Mouse (Mus musculus): ENCODE results near the gene Olfr157. TPM values are rescaled to one million over a fixed set of nuclear protein-coding genes. Genes with fewer than 3 reads are reported as not detected.

Gene Olfr157
- not detected in 2 replicates for polyA plus RNA-seq (2015; fragmentation: Nextera tagmentation; extraction: Ambion mirVana)

GRCm38 (mm10) chr4:43840101-43840500 lies at the start of gene Olfr157:
Gene Olfr157 (minus strand): TSS chr4:43840201.

DNA sequence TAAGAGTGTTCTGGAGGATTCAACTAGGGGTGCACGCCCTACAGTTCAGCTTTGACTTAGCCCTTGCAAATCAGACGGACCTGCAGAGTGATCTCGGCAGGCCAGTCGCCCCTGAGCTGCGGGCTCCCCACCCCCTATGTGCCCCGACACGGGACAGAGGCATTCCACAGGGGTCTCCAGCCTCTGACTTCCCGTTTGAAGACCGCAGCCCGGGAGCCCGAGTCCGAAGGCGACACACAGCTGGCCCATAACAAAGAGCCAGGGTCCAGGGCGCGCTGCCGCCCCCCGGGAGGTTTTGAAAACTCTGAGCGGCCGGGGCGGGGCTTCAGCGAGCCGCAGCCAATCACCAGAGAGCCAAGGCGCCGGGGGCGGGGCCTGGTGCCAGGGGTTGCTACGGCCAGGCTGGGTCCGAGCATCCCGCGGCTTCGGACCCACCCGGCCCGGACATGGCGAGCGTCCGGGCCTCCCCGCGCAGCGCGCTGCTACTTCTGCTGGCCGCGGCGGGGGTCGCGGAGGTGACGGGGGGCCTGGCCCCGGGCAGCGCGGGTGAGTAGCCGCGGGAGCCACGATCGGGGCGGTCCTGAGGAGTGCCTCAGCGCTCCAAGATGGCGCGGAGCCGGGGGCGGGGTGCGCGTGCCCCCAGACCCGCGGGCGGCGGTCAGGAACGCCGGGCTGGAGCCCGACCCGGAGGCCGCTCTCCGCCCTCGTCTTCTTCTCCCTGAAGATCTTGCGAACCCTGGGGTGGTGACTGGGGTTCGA lies 35.3 kb upstream of the Olfr157 start, which contains the start of gene Reck:
Gene Reck, plus strand, starts transcription at position 371 of the 759 bp plus-strand sequence.

GRCm38 (mm10) chr4:43851265-43851664 lies 11.3 kb upstream of the Olfr157 start, which contains the start of gene Olfr155:
Gene Olfr155 (plus strand): TSS chr4:43851565.

GRCm38 (mm10) chr4:43823845-43824337 lies 16.1 kb downstream of the Olfr157 start, which contains the start of gene Olfr156:
Gene Olfr156 (minus strand): TSS chr4:43823895.

Other genes starting within 250 kb of the Olfr157 start
- 11.0 and 11.8 TPM in 2 replicates for gene Npr2, start 208.3 kb downstream of the Olfr157 start, polyA plus RNA-seq (2015; fragmentation: Nextera tagmentation; extraction: Ambion mirVana)
- 0.16 TPM in 1 of 2 replicates, not detected in the other for gene Spag8, start 186.6 kb downstream of the Olfr157 start, polyA plus RNA-seq (2015; fragmentation: Nextera tagmentation; extraction: Ambion mirVana)
- gene Hint2, start 183.7 kb downstream of the Olfr157 start, polyA plus RNA-seq (2015; fragmentation: Nextera tagmentation; extraction: Ambion mirVana), result 205 and 218 TPM in 2 replicates
- gene Tmem8b, start 171.2 kb downstream of the Olfr157 start, polyA plus RNA-seq (2015; fragmentation: Nextera tagmentation; extraction: Ambion mirVana), result 3.4 and 4.4 TPM in 2 replicates
- 3.3 and 4.2 TPM in 2 replicates for gene Fam221b, start 171.1 kb downstream of the Olfr157 start, polyA plus RNA-seq (2015; fragmentation: Nextera tagmentation; extraction: Ambion mirVana)
- gene Olfr70, start 139.4 kb downstream of the Olfr157 start, polyA plus RNA-seq (2015; fragmentation: Nextera tagmentation; extraction: Ambion mirVana), result not detected in 2 replicates
- not detected in 2 replicates for gene Olfr71, start 129.9 kb downstream of the Olfr157 start, polyA plus RNA-seq (2015; fragmentation: Nextera tagmentation; extraction: Ambion mirVana)
- 5.8 and 8.3 TPM in 2 replicates for gene Hrct1, start 113.0 kb downstream of the Olfr157 start, polyA plus RNA-seq (2015; fragmentation: Nextera tagmentation; extraction: Ambion mirVana)
- gene Spaar, start 110.2 kb downstream of the Olfr157 start, polyA plus RNA-seq (2015; fragmentation: Nextera tagmentation; extraction: Ambion mirVana), result 1.2 and 1.4 TPM in 2 replicates
- gene Olfr159, start 69.2 kb downstream of the Olfr157 start, polyA plus RNA-seq (2015; fragmentation: Nextera tagmentation; extraction: Ambion mirVana), result not detected in 2 replicates
- gene Olfr156, start 16.3 kb downstream of the Olfr157 start, polyA plus RNA-seq (2015; fragmentation: Nextera tagmentation; extraction: Ambion mirVana), result not detected in 2 replicates
- not detected in 2 replicates for gene Olfr155, start 11.4 kb upstream of the Olfr157 start, polyA plus RNA-seq (2015; fragmentation: Nextera tagmentation; extraction: Ambion mirVana)
- gene Reck, start 35.3 kb upstream of the Olfr157 start, polyA plus RNA-seq (2015; fragmentation: Nextera tagmentation; extraction: Ambion mirVana), result 10.0 and 10.3 TPM in 2 replicates
- gene Glipr2, start 117.2 kb upstream of the Olfr157 start, polyA plus RNA-seq (2015; fragmentation: Nextera tagmentation; extraction: Ambion mirVana), result 67.6 and 79.1 TPM in 2 replicates
- not detected in 2 replicates for gene Ccin, start 143.3 kb upstream of the Olfr157 start, polyA plus RNA-seq (2015; fragmentation: Nextera tagmentation; extraction: Ambion mirVana)
- gene Clta, start 164.3 kb upstream of the Olfr157 start, polyA plus RNA-seq (2015; fragmentation: Nextera tagmentation; extraction: Ambion mirVana), result 167 and 198 TPM in 2 replicates
- gene Gne, start 244.0 kb upstream of the Olfr157 start, polyA plus RNA-seq (2015; fragmentation: Nextera tagmentation; extraction: Ambion mirVana), result 9.7 and 12.6 TPM in 2 replicates

Data from skeletal muscle tissue, postnatal 0 days (tissue).